Mouse (Mus musculus): ENCODE measurements around the gene Il1r1. TPM values are rescaled to one million over a fixed set of nuclear protein-coding genes. Genes with fewer than 3 reads are reported as not detected.

The Il1r1 gene
- polyA plus RNA-seq, 1 experiment from 2014 or later, result 9.2 TPM

Other genes starting within 250 kb of the Il1r1 start
- gene Il1r2, start 151.0 kb upstream of the Il1r1 start, polyA plus RNA-seq (2015; fragmentation: Nextera tagmentation; extraction: Ambion mirVana), result 0.54 and 0.73 TPM in 2 replicates
- gene Il1rl2, start 99.5 kb downstream of the Il1r1 start, polyA plus RNA-seq (2015; fragmentation: Nextera tagmentation; extraction: Ambion mirVana), result 1.4 and 1.8 TPM in 2 replicates
- gene Il1rl1, start 204.5 kb downstream of the Il1r1 start, polyA plus RNA-seq (2015; fragmentation: Nextera tagmentation; extraction: Ambion mirVana), result 2.3 and 3.8 TPM in 2 replicates
- 0.03 TPM in 1 of 2 replicates, not detected in the other for gene Il18r1, start 240.5 kb downstream of the Il1r1 start, polyA plus RNA-seq (2015; fragmentation: Nextera tagmentation; extraction: Ambion mirVana)

Data from liver, embryonic 13.5 days (tissue).